Mouse (Mus musculus) embryo, embryonic 9.5 days (tissue): Measurements from ENCODE around the gene Fdxr.

Experiments
- DNase-seq: peaks from one replicate; pipeline ENCODE4 v3.0.0-alpha.2; 2017; ENCODE audit errors: extremely low spot score

The Fdxr gene

DNA sequence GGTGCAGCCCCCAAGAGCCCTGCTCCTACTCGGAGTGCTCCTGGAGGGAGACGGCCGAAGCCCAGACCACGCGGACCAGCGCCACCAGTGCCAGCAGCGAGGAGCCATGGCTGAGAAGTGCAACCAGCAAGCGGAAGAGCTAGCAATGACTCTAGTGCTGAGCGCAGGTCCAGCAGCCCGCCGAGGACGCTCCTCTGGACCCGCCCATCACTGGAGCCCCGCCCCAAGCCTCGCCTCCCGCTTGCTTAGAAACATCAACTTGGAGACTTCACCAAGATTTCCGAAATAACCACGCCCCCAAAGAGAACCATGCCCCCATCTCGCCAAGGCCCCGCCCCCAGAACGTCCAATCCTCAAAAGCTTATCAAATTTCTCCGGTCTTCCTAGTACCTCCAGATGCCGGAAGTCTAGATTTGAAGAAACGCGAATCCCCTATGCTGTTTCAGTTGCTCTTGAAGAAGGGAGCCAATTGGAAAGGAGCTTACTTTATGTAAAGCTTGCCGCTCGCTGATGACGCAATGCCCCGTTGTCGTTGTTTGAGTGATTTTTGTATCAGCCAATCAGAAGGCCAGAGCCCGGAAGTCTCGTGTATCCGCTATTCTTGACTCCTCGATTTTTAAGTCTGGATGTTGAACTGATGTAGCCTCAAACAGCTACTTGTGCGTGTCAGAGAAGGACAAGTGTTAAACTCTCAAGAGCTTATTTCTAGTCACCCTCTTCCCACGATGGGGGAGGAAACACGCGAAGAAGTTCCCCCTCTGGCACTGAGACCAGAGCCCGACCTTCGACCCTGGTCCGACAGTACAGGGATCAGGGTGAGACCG lies at the start of gene Fdxr:
Gene Fdxr (minus strand): TSS at position 271 of the 824 bp plus-strand sequence.
- peak; percentile 99 for DNase-seq

DNA sequence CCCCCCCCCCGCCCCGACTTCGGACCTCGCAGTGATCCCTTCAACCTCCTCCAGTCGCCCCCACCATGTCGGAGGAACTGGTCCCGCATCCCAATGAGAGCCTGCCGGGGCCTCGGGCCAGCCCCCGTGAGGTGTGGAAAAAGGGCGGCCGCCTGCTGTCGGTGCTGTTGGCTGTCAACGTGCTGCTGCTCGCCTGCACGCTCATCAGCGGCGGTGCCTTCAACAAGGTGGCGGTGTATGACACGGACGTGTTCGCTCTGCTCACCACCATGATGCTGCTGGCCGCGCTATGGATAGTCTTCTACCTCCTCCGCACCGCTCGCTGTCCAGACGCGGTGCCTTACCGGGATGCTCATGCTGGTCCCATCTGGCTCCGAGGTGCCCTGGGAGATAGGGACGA lies 46.5 kb upstream of the Fdxr start:
- DNase-seq = no peak

DNA sequence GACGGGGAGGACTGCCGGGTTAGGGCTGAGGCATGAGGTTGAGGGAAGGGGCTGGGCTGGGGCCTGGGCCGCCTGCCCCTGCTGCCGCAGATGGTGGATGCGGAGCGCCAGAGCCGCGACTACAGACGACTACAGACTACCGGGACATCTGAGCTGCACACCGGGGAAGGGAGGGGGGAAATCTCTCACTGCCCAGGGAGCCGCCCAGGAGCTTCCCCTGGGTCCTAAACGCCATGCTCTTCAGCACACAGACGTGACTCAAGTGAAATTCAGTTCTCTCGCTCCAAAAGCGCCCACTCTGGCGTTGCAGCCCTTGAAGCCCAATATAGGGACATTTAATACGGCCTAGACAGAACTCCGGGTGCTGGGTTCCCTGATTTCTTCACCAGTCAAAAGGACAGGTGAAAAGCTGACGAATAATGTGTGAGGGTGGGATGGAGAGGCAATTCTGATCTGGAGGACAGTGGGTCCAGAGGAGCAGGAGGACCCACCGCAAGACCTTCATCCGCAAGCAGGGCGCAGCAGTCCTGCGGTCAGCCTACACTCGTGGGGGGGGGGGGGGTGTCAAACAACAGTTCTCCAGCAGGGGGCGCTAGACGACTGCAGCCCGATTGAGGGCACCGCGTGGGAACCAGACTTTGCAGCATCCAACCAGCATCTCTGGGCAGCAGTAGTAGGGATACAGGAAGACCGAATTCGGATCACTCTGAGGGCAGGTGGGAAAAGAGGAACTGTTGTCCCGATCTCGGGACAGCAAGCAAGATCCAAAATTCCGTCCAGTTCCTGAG lies 45.2 kb upstream of the Fdxr start, which contains the start of gene Ush1g:
Gene Ush1g (minus strand): TSS at position 136 of the 788 bp plus-strand sequence.
- DNase-seq = peak; percentile 88

DNA sequence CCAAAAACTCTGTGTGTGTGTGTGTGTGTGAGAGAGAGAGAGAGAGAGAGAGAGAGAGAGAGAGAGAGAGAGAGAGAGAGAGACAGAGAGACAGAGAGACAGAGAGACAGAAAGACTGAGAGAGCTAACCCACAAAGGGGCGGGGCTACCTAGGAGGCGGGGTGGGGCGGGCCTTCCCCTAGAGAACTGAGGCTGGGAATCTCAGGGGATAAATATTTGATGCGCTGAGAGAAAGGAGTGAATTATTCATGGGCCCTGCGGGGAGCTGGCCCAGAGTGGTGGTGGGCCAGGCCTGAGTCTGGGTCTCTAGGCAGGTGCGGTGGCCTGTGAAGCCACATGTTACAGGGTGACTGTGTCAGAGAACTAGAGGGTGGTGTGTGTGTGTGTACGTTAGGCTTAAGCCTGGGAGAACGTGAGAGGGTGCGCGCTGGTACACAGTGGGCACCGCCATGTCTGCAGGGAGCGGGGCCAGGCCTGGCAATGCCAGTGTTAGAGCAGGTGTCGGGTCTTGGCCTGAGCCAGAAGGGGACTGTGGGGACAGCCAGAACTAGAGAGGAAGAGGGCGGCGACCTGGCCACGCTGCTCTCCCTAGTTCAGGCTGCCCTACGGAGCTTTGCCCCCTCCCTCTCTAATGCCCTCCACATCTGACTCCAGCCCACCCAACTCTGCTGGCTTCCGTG lies 43.0 kb upstream of the Fdxr start:
- no peak for DNase-seq

DNA sequence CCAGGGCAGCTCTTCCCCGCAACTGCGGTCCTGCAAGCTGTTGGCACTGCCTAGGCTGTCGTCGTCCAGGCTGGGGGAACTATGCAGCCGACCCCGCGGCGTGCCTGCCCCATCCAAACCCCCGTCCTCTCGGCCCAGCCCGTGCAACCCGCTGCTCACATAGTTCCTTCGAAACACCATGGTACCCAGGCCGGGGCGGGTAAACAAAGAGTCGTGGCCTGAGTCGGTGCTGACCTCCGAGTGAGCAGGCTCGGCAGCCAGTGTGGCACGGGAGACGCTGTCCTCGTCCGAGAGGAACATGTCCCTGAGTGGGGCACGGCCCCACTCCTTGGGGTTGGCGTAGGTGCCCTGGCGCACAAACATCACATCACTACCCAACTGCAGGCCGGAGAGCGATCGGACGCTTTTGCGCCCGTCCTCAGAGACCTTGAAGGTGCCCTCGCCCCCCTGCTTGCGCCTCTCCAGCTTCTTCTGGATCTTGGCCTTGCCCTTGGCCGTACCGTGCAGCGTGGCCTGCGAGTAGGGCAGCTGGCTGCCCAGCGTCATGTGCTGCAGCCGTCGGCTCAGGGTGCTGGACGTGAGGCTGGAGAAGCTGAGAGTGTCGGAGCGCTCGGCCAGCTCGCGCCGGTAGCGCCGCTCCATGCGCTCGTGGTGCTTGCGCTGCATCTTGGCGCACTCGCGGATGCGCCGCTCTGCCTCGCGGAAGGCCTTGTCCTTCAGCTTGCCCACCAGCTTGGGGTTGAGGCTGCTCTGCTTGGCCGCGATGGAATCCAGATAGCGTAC lies 41.6 kb upstream of the Fdxr start:
- no peak for DNase-seq

DNA sequence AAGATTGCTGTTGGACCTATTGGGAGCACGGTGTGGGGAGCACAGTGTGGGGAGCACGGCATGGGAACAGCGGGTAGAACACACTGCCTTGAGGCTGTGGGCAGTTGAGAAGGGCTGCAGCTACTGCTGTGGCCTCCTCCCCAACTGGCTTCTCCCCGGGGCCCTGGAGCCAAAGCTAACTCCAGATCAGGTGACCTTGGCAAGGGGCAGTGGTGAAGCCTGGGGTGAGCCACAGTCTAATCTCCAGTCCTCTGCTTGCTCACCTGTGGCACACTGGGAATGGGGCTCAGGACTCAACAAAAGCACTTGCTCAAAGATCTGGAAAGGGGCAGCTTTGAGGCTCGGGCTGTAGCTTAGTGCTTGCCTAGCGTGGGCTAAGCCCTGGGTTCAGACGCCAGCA lies 40.4 kb upstream of the Fdxr start:
- DNase-seq = no peak

DNA sequence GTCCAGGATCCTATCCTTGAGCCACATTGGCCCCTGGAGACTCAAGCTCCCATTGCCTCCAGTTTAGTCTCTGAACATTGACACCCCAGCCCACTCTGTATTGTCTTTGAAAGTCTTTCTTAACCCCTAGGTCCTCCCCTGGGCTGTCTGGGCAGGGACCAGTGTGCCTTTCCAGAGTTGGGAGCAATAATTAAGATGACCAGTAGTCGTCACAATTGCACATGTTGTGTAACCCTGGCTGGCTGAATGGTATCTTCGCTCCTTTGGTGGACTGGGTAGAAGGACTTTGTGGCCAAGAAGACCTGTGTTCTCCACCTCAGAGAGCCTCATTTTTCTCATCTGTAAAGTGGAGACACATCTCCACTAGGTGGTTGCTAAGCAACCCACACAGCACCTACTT lies 37.4 kb upstream of the Fdxr start:
- DNase-seq = no peak

DNA sequence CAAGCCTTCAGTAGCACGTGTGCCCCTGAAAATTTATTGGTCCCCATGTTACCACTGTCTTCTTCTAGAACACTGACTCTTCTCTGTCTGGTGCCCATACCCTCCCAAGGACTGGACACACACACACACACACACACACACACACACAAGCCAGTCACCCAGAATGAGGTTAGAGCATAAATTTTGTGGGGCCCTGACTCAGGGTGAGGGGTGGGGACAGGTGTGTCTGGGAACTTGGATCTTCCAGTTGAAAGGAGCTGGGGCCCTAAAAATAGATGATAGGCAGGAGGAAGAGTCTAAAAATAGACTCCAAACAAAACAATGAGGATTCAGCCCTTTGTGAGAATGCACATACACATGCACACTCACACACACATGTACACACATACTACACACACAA lies 31.9 kb upstream of the Fdxr start:
- DNase-seq = no peak

DNA sequence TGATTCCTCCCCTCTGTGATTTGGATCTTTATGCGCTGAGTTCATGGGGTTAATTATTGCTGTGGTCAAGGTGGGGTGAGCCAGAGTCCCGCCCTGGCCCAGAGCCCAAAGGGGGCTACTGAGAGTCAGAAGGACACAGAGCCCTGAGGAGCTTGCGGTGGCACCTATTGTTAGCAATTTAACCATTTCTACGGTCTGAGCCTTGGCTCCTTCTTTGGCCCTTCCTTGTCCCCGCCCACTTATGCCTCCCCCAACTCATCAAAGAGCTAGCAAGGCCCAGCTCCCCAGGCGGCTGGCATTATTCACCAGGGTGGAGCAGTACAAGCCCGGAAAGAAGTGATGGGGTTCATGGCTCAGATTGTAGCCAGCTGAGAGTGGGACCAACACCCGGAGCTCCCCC lies 30.0 kb upstream of the Fdxr start, which contains the start of gene Otop2:
Gene Otop2 (plus strand): TSS at position 301 of the 400 bp plus-strand sequence.
- DNase-seq = no peak

DNA sequence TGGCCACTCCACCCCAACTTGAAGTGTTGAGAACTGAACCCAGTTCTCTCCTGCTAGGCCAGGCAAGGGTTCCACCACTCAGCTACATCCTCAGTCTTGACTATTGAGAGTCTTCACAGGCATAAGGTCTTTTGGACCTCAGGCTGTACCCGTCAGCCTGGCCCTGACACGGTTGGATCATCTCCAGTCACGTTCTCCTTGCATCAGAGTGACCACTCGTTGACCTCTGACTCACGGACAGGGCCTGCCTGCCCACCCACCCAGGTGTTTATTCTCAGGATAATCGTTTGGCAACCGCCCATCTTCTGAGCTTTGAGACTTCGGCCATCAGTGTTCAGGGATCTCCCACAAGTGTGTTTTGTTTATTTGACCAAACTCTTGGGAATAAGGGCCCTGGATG lies 26.3 kb upstream of the Fdxr start:
- no peak for DNase-seq

DNA sequence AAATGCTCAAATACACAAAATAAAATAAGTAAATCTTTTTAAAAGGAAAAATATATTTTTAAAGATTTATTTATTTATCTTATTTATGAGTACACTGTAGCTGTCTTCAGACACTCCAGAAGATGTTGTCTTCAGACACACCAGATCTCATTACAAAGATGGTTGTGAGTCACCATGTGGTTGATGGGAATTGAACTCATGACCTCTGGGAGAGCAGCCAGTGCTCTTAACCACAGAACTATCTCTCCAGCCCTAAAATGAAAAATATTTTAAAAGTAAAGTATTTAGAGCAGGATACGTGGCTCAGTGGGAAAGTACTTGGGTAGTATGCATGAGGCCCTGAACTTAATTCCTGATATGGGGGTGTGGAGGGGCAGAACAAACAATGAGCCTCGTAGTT lies 24.5 kb upstream of the Fdxr start:
- DNase-seq = no peak

DNA sequence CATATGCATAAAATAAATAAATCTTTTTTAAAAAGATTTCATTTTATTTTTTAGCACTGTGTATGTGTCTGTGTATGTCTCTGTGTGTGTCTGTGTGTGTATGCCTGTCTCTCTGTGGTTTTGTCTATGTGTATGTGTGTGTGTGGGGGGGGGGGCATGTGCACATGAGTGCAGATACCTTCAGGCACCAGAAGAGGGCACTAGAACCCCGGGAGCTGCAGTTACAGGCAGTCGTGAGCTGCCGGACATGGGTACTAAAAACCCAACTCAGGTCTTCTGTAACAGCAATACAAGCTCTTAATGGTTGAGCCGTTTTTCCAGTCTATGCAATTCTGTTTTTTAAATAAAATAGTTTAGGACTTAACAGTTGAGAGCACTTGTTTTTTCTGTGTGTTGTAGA lies 23.9 kb upstream of the Fdxr start:
- DNase-seq = no peak

DNA sequence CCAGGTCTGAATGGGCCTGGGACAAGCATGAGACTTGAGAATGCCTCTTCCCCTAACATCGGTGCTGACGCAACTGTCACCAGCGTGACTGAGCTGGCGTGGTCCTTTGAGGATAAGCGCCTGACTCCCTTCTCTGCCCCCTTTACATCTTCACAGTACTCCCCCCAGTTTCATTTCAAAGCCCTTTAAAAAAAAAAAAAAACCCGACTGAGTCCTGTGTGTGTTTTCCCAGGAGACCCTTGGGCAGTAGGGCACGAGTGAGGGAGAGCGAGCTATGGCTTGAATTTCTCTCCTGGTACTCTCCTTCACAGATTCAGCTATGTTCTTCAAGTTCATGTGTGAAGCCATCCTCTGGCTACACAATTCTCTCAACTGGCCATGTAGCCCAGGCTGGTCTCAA lies 21.3 kb upstream of the Fdxr start:
- no peak for DNase-seq

DNA sequence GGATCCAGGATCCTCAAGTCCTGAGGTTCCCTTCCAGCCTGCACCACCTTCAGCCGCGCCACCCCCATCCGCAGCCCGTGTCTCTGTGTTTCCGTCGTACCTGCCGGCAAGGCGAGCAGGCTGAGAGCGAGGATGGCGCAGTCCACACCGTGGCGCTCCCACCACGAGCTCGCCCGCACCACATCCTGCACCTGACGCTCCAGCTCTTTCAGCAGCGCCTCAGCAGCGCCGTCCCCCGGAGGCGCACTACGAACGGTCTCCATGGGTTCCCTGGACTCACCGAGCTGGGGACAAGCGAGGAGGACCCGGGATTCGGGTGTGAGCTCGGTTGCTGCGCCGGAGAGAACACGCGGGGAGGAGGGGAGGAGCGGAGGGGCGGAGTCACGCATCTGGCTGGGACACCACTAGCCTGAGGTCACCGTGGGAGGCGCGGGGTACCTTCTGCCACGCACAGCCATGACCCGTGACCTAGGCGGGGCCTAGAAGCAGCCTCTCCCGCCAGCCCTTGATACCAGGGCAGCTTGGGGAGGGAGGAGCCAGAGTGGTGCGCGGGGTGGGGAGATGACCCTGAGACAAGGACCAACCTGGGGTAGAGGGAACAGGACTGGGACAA lies 20.5 kb upstream of the Fdxr start, which contains the start of gene Fads6:
Gene Fads6 (minus strand): TSS at position 450 of the 613 bp plus-strand sequence.
- peak; percentile 55 for DNase-seq

DNA sequence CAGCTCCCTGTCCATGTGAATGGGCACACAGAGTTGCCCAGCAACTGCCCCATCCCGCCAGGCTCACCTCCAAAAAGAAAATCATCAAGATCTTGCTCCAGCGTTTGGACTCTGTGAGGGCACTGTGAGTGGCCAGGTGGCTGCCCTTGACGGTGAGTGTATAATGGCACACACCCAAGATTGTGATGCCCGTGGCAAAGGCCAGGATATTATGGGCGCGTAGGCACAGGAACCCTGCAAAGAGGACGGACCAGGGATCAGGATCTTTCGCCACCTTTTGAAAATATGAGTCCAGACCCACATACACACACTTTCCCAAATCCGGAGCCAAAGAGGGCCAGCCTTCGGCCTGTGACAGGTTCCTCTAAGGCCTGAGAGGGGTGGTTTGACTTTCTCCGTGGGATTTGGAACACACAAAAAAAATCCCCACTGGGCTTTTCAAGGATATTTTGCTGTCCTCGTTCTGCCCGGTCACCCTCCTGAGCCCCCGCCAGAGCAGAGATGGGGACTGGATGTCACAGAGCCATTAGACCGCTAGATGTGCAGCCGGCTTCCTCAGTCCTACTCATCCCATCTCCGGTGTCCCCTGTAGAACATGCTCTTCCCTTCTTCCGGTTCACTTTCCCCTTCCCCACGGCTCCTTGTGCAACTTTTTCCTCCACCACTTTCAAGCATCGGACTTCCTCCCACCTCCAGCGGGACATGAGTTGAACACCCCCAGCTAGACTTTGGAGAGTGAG lies 19.8 kb upstream of the Fdxr start:
- DNase-seq = no peak

DNA sequence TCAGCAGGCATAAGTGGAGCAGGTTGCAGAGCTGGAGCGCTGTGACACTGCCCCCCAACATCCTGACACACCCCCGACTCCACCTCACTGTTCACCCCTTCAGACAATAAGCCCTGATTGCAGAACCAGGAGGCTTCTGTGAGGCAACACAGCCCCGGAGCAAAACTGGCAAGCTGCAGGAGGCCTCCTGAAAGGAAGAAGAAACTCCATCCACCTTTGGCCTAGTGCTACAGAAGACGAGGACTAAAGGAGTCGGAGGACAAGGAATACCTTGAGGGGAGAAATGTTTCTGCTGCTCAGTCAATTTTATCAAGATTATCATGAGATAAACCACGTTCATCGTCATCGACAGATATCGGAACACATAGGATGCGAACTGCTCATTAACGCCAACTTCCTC lies 19.1 kb upstream of the Fdxr start:
- DNase-seq = no peak

DNA sequence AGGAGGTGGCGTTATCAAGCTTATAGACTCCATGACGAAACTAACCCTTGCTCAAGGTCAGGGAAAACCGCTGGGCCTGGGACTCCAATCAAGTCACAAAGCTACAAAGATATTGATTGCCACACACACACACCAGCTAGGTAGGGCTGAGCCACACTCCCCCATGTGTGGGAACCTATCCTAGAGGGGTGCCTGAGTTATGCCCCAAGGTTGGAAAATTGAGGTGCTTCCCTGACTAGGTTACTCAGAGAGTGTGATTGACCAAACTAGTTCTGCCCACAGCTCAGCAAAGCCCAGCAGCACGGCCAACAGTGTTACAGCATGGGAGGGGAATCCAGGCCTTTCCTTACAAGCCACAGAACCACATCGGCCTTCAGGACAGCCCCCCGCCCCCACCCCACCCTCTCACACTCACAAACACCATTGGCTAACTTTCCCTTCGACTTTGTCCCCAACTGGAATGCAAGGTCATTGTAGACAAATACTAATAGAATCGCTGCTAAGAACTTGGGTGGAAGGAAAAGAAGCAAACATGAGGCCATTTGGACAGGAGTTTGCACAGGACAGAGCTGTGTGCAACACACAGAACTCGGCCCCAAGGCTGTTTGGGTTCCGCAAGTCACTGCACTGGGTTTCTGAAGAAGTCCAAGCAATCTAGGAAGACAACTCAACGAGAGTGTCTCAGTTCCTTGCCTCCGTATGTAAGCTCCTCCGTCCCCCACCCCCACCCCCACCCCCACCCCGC lies 16.0 kb upstream of the Fdxr start:
- no peak for DNase-seq

DNA sequence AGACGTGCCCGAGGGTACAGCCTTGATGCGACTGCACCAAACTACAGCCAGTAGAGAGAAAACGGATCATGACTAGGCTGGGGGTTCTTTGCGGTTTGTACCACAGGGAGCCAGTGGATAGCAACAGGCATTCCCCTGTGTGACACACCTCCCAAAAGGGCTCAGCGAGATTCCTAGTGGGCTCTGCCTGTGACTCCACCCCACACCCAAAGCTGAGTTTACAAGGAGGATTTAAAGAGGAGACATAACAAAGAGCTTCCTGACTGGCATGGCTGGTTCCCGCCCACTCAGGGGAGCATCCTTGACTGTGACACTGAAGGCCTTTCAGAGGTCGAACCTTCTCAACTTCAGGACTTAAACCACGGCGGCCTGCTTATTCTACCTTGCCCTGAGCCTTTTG lies 14.7 kb upstream of the Fdxr start:
- DNase-seq = no peak

DNA sequence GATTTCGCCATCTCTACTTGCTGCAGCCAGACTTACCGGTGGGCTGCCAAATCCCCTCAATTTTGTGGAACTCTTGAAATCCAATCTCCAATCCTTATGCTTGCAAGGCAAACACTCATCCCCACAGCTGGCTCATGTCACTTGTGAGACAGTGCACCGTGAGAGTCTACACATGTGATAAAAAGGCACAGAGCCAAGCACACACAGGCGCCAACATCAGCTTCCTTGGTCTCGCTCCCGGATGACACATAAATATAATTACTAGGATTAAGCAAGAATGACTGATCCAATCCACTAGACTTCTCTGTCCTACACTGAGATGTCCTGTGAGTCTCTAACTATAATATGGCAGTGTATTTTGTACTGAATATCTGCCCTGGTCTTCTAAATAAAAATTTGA lies 14.1 kb upstream of the Fdxr start:
- DNase-seq = no peak

DNA sequence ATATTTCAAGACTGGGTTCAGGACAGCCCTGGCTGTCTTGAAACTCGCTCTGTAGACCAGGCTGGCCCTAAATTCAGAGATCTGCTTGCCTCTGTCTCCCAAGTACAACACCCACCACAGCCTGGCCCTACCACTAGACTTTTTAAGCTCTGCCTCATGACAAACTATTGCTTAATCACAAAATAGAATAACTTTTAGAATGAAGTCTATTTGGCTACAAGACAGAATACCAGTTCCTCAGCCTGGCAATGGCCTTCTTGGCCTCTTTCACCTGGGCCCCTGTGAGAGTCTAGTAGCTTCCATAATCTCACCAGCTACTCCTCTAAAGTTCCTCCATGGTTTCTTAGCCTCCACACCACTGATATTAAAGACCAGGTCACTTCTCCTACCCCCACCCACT lies 13.5 kb upstream of the Fdxr start:
- DNase-seq = no peak
